Mouse (Mus musculus): ENCODE data around the gene Gfy.

DNA sequence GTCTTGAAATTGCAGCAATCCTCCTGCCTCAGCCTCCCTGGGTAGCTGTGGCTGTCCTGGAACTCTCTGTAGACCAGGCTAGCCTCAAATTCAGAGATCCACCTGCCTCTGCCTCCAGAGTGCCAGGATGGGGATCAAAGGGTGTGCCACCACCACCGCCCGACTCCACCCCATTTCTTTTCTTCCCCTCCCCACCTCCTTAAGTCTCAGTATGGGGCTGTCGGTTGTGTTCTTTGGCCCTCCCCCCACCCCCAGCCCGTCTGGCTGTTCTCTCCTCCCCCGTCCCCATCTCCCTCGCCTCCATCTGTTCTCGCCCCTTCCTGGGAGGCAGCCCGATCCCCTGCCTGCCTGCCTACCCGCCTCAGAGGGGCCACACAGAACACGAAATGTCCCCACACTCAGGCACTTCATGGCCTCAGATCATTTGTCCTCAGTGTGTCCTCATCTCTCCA is 12.4 kb downstream of the Gfy start:
- TF ChIP-seq GATA1 (IDR thresholded peaks at IDR 0.05; ENCODE audit: borderline replicate concordance, low read length) (no peak), FLI1 (IDR thresholded peaks at IDR 0.05; ENCODE audit: low read length) (no peak)

All from megakaryocyte, embryonic 14.5 days (primary cell).